Mouse (Mus musculus) neural tube, embryonic 13.5 days (tissue): Measurements from ENCODE around the gene Hmgcl. TPM values are rescaled to one million over a fixed set of nuclear protein-coding genes. Genes with fewer than 3 reads are reported as not detected.

Experiments used
- ATAC-seq: fragments of 200-750 bp; cut with Nextera tagmentation; 2 replicates; pipeline ENCODE4 v1.8.0; 2017; ENCODE audit warnings: low read depth, mild to moderate bottlenecking, moderate TSS enrichment, moderate library complexity
- H3K27ac ChIP-seq: fragments of 300-500 bp; sonication (generic); replicated peaks from 2 replicates; pipeline ENCODE4 v1.5.1; 2015; ENCODE audit warnings: moderate library complexity, mild to moderate bottlenecking, inconsistent platforms
- H3K27me3 ChIP-seq: fragments of 300-500 bp; sonication (generic); 2 replicates; pipeline ENCODE4 v1.6.1; 2015; ENCODE audit warnings: mild to moderate bottlenecking, inconsistent platforms
- H3K36me3 ChIP-seq: fragments of 300-500 bp; sonication (generic); 2 replicates; pipeline ENCODE4 v1.6.1; 2015; ENCODE audit warnings: mild to moderate bottlenecking, inconsistent platforms
- H3K4me1 ChIP-seq: fragments of 300-500 bp; sonication (generic); replicated peaks from 2 replicates; pipeline ENCODE4 v1.6.1; 2015; ENCODE audit warnings: inconsistent platforms
- H3K4me2 ChIP-seq: fragments of 300-500 bp; sonication (generic); 2 replicates; pipeline ENCODE4 v1.6.1; 2015; ENCODE audit warnings: inconsistent platforms, mild to moderate bottlenecking, moderate library complexity
- H3K4me3 ChIP-seq: fragments of 300-500 bp; sonication (generic); 2 replicates; pipeline ENCODE4 v1.5.1; 2015; ENCODE audit warnings: mild to moderate bottlenecking, inconsistent platforms
- H3K9ac ChIP-seq: fragments of 300-500 bp; sonication (generic); 2 replicates; pipeline ENCODE4 v1.6.1; 2015; ENCODE audit warnings: moderate library complexity, mild to moderate bottlenecking, inconsistent platforms
- H3K9me3 ChIP-seq: fragments of 300-500 bp; sonication (generic); 2 replicates; pipeline ENCODE4 v1.6.1; 2016; ENCODE audit warnings: inconsistent platforms
- WGBS: fragments of 180-500 bp; shearing (Covaris S2); methylation state at CpG from one replicate; pipeline ENCODE4 v1.1.7; 2015; 5-methylcytosine and 5-hydroxymethylcytosine counted together
- polyA plus RNA-seq: library from polyadenylated mRNA; unstranded; fragments of >200 nt; fragmentation: Nextera tagmentation; extraction: Ambion mirVana; gene quantifications from 2 replicates; pipeline ENCODE4 v1.2.1, GENCODE M21; 2015

The Hmgcl gene
- polyA plus RNA-seq, 1 experiment from 2014 or later: 59.6 TPM

GRCm38 (mm10) chr4:135964426-135964825, 18.2 kb downstream of the Hmgcl start:
- no peak for ATAC-seq
- Histone ChIP-seq H3K9ac (peak overlapping the region; percentile 83), H3K9me3 (no peaks in the 10 kb centered on the region), H3K27me3 (no peaks in the 10 kb centered on the region), H3K27ac (no peak overlapping the region; the same call in 1 of the 2 replicates), H3K4me1 (peaks cover 22% of the 10 kb centered on the region), H3K36me3 (peaks cover 71% of the 10 kb centered on the region), H3K4me2 (peak overlapping the region; percentile 91), H3K4me3 (peak overlapping the region; percentile 65)
- 7% methylated on average over 12 of the region's 12 CpGs for WGBS

- Histone ChIP-seq H3K4me3 (no peak overlapping the region), H3K36me3 (peaks cover 71% of the 10 kb centered on the region)
These were observed 18.9 kb downstream of the Hmgcl start for GRCm38 (mm10) chr4:135965113-135965512.

DNA sequence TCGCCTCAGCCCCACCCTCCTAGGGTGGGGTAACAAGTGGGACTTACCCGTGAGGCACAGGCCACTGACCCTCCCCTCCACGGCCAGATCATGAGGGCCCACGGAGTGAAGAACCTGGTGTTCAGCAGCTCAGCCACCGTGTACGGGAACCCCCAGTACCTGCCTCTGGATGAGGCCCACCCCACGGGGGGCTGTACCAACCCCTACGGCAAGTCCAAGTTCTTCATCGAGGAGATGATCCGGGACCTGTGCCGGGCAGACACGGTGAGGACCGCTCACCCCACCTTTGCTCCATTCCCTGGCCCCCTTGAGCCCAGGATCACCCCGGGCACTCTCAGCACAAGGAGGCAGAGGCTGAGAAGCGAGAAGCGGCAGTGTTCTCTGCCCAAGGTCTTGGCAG, 20.0 kb downstream of the Hmgcl start:
- Histone ChIP-seq H3K4me2 (no peak overlapping the region), H3K9me3 (no peaks in the 10 kb centered on the region), H3K27me3 (no peaks in the 10 kb centered on the region), H3K27ac (no peak overlapping the region), H3K9ac (no peak overlapping the region), H3K4me3 (no peak overlapping the region), H3K36me3 (peaks cover 66% of the 10 kb centered on the region), H3K4me1 (peaks cover 39% of the 10 kb centered on the region)
- no peak for ATAC-seq
- WGBS: 91% methylated on average over 16 of the region's 16 CpGs

More at GRCm38 (mm10) chr4:135965113-135965512, 18.9 kb downstream of the Hmgcl start:
- Histone ChIP-seq H3K27me3 (no peaks in the 10 kb centered on the region), H3K9ac (no peak overlapping the region), H3K9me3 (no peaks in the 10 kb centered on the region), H3K27ac (no peak overlapping the region), H3K4me2 (peak overlapping the region; percentile 91; the same call in 1 of the 2 replicates), H3K4me1 (peaks cover 28% of the 10 kb centered on the region)
- 84% methylated on average over 9 of the region's 9 CpGs for WGBS
- no peak for ATAC-seq

DNA sequence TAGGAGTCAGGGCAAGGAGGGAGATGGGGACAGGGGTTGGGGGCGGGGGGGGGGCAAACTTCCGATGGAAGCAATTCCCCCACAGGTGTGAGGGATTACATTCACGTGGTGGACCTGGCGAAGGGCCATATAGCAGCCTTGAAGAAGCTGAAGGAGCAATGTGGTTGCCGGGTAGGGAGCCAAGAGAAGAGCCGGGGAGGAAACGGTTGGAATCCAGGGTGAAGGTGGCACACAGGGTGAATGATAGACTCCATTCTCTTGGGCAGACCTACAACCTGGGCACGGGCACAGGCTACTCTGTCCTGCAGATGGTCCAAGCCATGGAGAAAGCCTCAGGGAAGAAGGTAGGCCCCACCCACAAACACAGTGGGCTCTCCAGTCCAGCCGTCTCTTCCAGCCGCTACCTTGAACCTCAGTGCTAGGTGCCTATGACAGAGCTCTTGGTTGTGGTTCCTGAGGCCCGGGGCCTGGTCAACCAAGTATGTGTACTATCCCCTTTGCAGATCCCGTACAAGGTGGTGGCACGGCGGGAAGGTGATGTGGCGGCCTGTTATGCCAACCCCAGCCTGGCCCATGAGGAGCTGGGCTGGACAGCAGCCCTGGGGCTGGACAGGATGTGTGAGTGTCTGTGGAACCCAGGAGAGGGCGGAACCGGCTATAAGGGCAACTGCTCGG, 21.0 kb downstream of the Hmgcl start:
- no peak overlapping the region for H3K9ac ChIP-seq
- H3K9me3 ChIP-seq: no peaks in the 10 kb centered on the region
- WGBS: 91% methylated on average over 18 of the region's 18 CpGs
- no peak overlapping the region for H3K27ac ChIP-seq
- H3K4me2 ChIP-seq: no peak overlapping the region
- no peak overlapping the region for H3K4me3 ChIP-seq
- peaks cover 57% of the 10 kb centered on the region for H3K36me3 ChIP-seq
- peaks cover 46% of the 10 kb centered on the region for H3K4me1 ChIP-seq
- ATAC-seq: no peak
- no peaks in the 10 kb centered on the region for H3K27me3 ChIP-seq

GRCm38 (mm10) chr4:135968271-135968869, 22.1 kb downstream of the Hmgcl start:
- H3K9ac ChIP-seq: no peak overlapping the region
- no peak overlapping the region for H3K4me3 ChIP-seq
- no peak for ATAC-seq
- H3K27me3 ChIP-seq: no peaks in the 10 kb centered on the region
- WGBS: 77% methylated on average over 19 of the region's 19 CpGs
- peaks cover 46% of the 10 kb centered on the region for H3K4me1 ChIP-seq
- no peaks in the 10 kb centered on the region for H3K9me3 ChIP-seq
- H3K27ac ChIP-seq: no peak overlapping the region
- H3K36me3 ChIP-seq: peaks cover 57% of the 10 kb centered on the region
- no peak overlapping the region for H3K4me2 ChIP-seq

GRCm38 (mm10) chr4:135969070-135969750, 23.0 kb downstream of the Hmgcl start:
- no peak overlapping the region for H3K4me3 ChIP-seq
- H3K4me1 ChIP-seq: peaks cover 43% of the 10 kb centered on the region
- no peak for ATAC-seq
- no peak overlapping the region for H3K27ac ChIP-seq
- peaks cover 59% of the 10 kb centered on the region for H3K36me3 ChIP-seq
- no peak overlapping the region for H3K9ac ChIP-seq
- no peaks in the 10 kb centered on the region for H3K9me3 ChIP-seq
- H3K4me2 ChIP-seq: no peak overlapping the region
- no peaks in the 10 kb centered on the region for H3K27me3 ChIP-seq
- WGBS: 90% methylated on average over 13 of the region's 13 CpGs

- no peak overlapping the region for H3K27ac ChIP-seq
- H3K9ac ChIP-seq: no peak overlapping the region
- no peaks in the 10 kb centered on the region for H3K27me3 ChIP-seq
- peak overlapping the region; percentile 99 for H3K4me2 ChIP-seq
- no peaks in the 10 kb centered on the region for H3K9me3 ChIP-seq
- peaks cover 68% of the 10 kb centered on the region for H3K36me3 ChIP-seq
- 91% methylated on average over 11 of the region's 11 CpGs for WGBS
- ATAC-seq: no peak
- peaks cover 32% of the 10 kb centered on the region for H3K4me1 ChIP-seq
- H3K4me3 ChIP-seq: peak overlapping the region; percentile 100; the same call in 1 of the 2 replicates
These were observed 24.3 kb downstream of the Hmgcl start for GRCm38 (mm10) chr4:135970585-135970984.

GRCm38 (mm10) chr4:135971805-135972555, 25.7 kb downstream of the Hmgcl start:
- peak; percentile 73 for ATAC-seq
- Histone ChIP-seq H3K4me2 (peak overlapping the region; percentile 99), H3K9me3 (no peaks in the 10 kb centered on the region), H3K4me3 (peak overlapping the region; percentile 100), H3K9ac (peak overlapping the region; percentile 93), H3K36me3 (peaks cover 68% of the 10 kb centered on the region), H3K27ac (peak overlapping the region; percentile 76), H3K27me3 (no peaks in the 10 kb centered on the region), H3K4me1 (peaks cover 32% of the 10 kb centered on the region)
- under 1% methylated on average over 35 of the region's 35 CpGs for WGBS

GRCm38 (mm10) chr4:135972556-135972906, 26.3 kb downstream of the Hmgcl start, which contains the start of gene Lypla2:
TSS of gene Lypla2 (minus strand) at chr4:135972626.
- H3K27me3 ChIP-seq: no peaks in the 10 kb centered on the region
- peak within 1 kb of the TSS; percentile 93 for H3K9ac ChIP-seq
- H3K36me3 ChIP-seq: peaks cover 66% of the 10 kb centered on the region
- ATAC-seq: peak; percentile 86
- H3K4me3 ChIP-seq: peak within 1 kb of the TSS; percentile 100
- 1% methylated on average over 19 of the region's 19 CpGs for WGBS
- H3K4me1 ChIP-seq: peaks cover 32% of the 10 kb centered on the region
- H3K9me3 ChIP-seq: no peaks in the 10 kb centered on the region
- H3K27ac ChIP-seq: peak within 1 kb of the TSS; percentile 76
- H3K4me2 ChIP-seq: peak within 1 kb of the TSS; percentile 99

DNA sequence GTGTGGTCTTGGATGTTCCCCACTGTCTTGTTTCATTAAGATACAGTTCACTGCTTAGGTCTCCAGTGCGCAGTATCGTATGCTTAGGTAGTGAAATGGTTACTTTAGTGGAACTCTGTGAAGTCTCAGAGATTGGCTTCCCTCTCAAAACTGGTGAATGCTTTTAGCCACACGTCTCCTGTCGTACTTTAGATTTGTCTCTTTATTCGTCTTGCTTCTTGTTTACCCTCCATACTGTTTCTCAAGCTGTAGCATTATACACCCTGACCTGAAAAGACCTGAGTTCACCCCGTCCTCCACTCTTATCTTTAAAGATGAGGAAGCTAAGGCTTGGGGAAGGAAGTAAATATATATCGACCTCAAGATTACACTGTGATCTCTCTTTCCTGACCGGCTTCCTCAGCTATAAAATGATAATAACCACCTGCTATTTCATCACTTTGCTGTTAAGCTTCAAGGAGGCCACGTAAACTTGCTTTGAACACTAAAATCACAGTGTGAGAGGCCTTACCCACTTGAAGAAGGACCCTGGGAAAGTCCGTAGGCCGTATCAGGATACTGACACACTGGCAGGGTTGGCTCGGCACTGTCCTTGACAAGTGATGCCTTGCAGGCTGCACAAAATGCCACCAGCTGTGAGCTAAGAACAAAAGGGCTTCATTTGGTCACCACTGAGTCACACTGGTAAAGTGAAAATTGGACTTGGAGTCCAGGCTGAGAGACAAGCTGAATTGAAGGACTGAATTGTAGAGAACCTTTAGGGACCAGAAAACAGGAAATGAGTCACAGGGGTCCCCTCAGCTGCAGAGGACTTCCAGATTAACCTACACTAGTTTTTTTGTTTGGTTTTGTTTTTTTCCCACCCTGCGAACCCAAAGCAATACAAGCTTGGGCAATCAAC, 26.9 kb downstream of the Hmgcl start:
- Histone ChIP-seq H3K4me3 (peak overlapping the region; percentile 100), H3K27me3 (no peaks in the 10 kb centered on the region), H3K9me3 (no peaks in the 10 kb centered on the region), H3K4me2 (peak overlapping the region; percentile 99), H3K4me1 (peaks cover 32% of the 10 kb centered on the region), H3K27ac (no peak overlapping the region), H3K9ac (peak overlapping the region; percentile 93), H3K36me3 (peaks cover 63% of the 10 kb centered on the region)
- no peak for ATAC-seq
- WGBS: 73% methylated on average over 13 of the region's 13 CpGs

DNA sequence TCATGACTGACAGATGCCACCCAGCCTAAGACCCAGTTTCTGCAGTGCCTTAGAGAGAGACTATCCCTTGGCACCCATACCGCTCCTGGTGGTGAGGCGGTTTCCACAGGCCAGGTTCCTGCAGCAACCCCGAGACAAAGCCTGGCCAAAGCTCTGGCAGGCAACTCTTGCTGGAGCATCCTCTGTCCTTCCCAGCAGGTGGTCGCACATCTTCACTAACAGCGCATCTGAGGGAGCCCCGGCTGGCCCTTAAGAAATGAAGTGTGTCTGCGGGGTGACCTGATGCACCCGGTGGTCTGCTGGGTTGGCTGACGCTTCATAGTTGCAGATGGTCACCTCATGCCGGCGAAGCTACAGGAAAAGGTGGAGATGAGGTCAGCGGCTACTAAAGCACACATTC, 29.9 kb downstream of the Hmgcl start:
- Histone ChIP-seq H3K4me1 (peaks cover 16% of the 10 kb centered on the region), H3K9ac (no peak overlapping the region), H3K27ac (no peak overlapping the region), H3K4me3 (no peak overlapping the region), H3K27me3 (no peaks in the 10 kb centered on the region), H3K36me3 (peaks cover 56% of the 10 kb centered on the region), H3K4me2 (no peak overlapping the region), H3K9me3 (no peaks in the 10 kb centered on the region)
- no peak for ATAC-seq
- WGBS: 92% methylated on average over 12 of the region's 12 CpGs
